28 mouse cellular contexts compared by ENCODE assay signal in genomic region chr13:34105364-34105763, GRCm38 (mm10). TPM values are rescaled to one million over a fixed set of nuclear protein-coding genes. Genes with fewer than 3 reads are reported as not detected.
DNase-seq lines count a peak whose midpoint lies in the region; ATAC-seq and TF ChIP-seq lines count a peak whose summit lies in the region.
"Had no signal": no experiment of that assay in that cellular context is flagged by ENCODE, and none has a peak within 500 bp of the region (broad histone marks: within the 10 kb centered on the region; RNA-seq: fewer than 3 reads in every experiment).

No protein-coding gene starts in this region.

- no peaks in the 10 kb centered on the region for H3K27me3 ChIP-seq in heart, embryonic 14.5 days (ENCODE audit: control insufficient read depth, insufficient read depth, low read length)
- no peaks in the 10 kb centered on the region for H3K27me3 ChIP-seq in lung, postnatal 0 days (replicated peaks; ENCODE audit: insufficient read depth, low read length)
- H3K27me3 ChIP-seq: embryonic facial prominence, embryonic 13.5 days; forebrain, embryonic 12.5 days; forebrain, embryonic 15.5 days had no signal

- H3K9ac ChIP-seq in heart, embryonic 14.5 days (ENCODE audit: low read length): no peak overlapping the region
- no peak overlapping the region for H3K9ac ChIP-seq in lung, postnatal 0 days (replicated peaks; ENCODE audit: low read depth)
- H3K9ac ChIP-seq: embryonic facial prominence, embryonic 13.5 days; forebrain, embryonic 12.5 days; forebrain, embryonic 15.5 days; hindbrain, embryonic 14.5 days had no signal

- WGBS in heart, embryonic 14.5 days: 26% methylated on average over 1 of the region's 1 CpGs
- 42% methylated on average over 1 of the region's 1 CpGs for WGBS in lung, postnatal 0 days

- peak; percentile 53 for DNase-seq in heart, adult 8-10 months (ENCODE audit: low spot score)
- DNase-seq in heart, postnatal 36 days: no peak
- DNase-seq in heart, postnatal 25 days (ENCODE audit: low spot score): no peak
- peak; percentile 27 for DNase-seq in Muller cell, postnatal 12 days (ENCODE audit: inconsistent ontology term)
- peak; percentile 42 to 57 for DNase-seq in heart, postnatal 10 days
- no peak for DNase-seq in lung, postnatal 0 days (ENCODE audit: low spot score)
- DNase-seq: adrenal gland, adult 8-10 months; adrenal gland, postnatal 25 days; B cell, adult 2 months; cerebellum, adult 11-12 months; cerebellum, adult 8-10 months; cerebellum, postnatal 10 days; cerebellum, postnatal 36 days; embryo, embryonic 11 days; gastrocnemius, postnatal 25 days; kidney, adult 18-20 months; kidney, adult 9 months had no signal

- no peaks in the 10 kb centered on the region for H3K36me3 ChIP-seq in heart, embryonic 14.5 days (ENCODE audit: control insufficient read depth, insufficient read depth, low read length)
- H3K36me3 ChIP-seq in lung, postnatal 0 days (ENCODE audit: insufficient read depth, low read length): no peaks in the 10 kb centered on the region
- H3K36me3 ChIP-seq: embryonic facial prominence, embryonic 10.5 days; embryonic facial prominence, embryonic 13.5 days; forebrain, embryonic 12.5 days; forebrain, embryonic 15.5 days had no signal

- ATAC-seq in heart, embryonic 14.5 days (ENCODE audit: insufficient number of reproducible peaks, insufficient read depth, low FRiP score, low read depth): peak; percentile 39
- ATAC-seq in lung, postnatal 0 days: no peak
- ATAC-seq: activated CD4-positive, CD25-positive, alpha-beta regulatory T cell, adult 4 months; forebrain, embryonic 15.5 days; hindbrain, postnatal 0 days; inflammation-experienced regulatory T-cells, adult 6 months; intestine, embryonic 16.5 days had no signal

- intact Hi-C loops in heart, postnatal 36 days (cut with DNase I): no loop called here
- intact Hi-C loops in heart, postnatal 25 days (cut with DNase I): no loop called here
- intact Hi-C loops in heart, postnatal 10 days (cut with DNase I): no loop called here

- no peak for TF ChIP-seq EP300 in lung, postnatal 0 days (IDR thresholded peaks at IDR 0.05)

- H3K4me2 ChIP-seq in heart, embryonic 14.5 days (ENCODE audit: low read length): no peak overlapping the region
- H3K4me2 ChIP-seq in lung, postnatal 0 days (replicated peaks; ENCODE audit: low read depth, low read length): no peak overlapping the region
- H3K4me2 ChIP-seq: embryonic facial prominence, embryonic 13.5 days; forebrain, embryonic 12.5 days; forebrain, embryonic 15.5 days; hindbrain, embryonic 14.5 days had no signal

- H3K4me1 ChIP-seq in heart, embryonic 14.5 days (ENCODE audit: control insufficient read depth in 2 of 2, insufficient read depth in 2 of 2, low read length in 2 of 2): peaks cover 2 to 18% of the 10 kb centered on the region in 2 experiments; a peak in 3 of 4 replicates
- no peaks in the 10 kb centered on the region for H3K4me1 ChIP-seq in lung, postnatal 0 days (ENCODE audit: insufficient read depth, low read depth, low read length)
- H3K4me1 ChIP-seq: embryonic facial prominence, embryonic 13.5 days; forebrain, embryonic 15.5 days had no signal

- TF ChIP-seq CTCF in lung, postnatal 0 days (IDR thresholded peaks at IDR 0.05): no peak

- no peaks in the 10 kb centered on the region for H3K9me3 ChIP-seq in heart, embryonic 14.5 days (ENCODE audit: control insufficient read depth, low read length)
- H3K9me3 ChIP-seq in lung, postnatal 0 days (ENCODE audit: low read length): no peaks in the 10 kb centered on the region
- H3K9me3 ChIP-seq: embryonic facial prominence, embryonic 10.5 days; embryonic facial prominence, embryonic 13.5 days; forebrain, embryonic 12.5 days; forebrain, embryonic 15.5 days had no signal

- peak overlapping the region; percentile 43 to 58 for H3K27ac ChIP-seq in heart, embryonic 14.5 days (replicated peaks in 1 of 2; ENCODE audit: control insufficient read depth in 1 of 2, insufficient read depth in 1 of 2, low read depth in 2 of 2, low read length in 2 of 2)
- H3K27ac ChIP-seq in lung, postnatal 0 days (ENCODE audit: low read length): no peak overlapping the region
- H3K27ac ChIP-seq: embryonic facial prominence, embryonic 10.5 days; embryonic facial prominence, embryonic 13.5 days; forebrain, embryonic 12.5 days; forebrain, embryonic 15.5 days; hindbrain, embryonic 14.5 days; hindbrain, postnatal 0 days had no signal

- H3K4me3 ChIP-seq in heart, embryonic 14.5 days (ENCODE audit: control insufficient read depth in 1 of 2, insufficient read depth in 1 of 2, low read depth in 1 of 2, low read length in 2 of 2): no peak overlapping the region
- no peak overlapping the region for H3K4me3 ChIP-seq in lung, postnatal 0 days (ENCODE audit: low read depth, low read length)
- H3K4me3 ChIP-seq: embryonic facial prominence, embryonic 10.5 days; embryonic facial prominence, embryonic 13.5 days; erythroblast, embryonic 14.5 days; forebrain, embryonic 12.5 days; forebrain, embryonic 15.5 days had no signal

RNA-seq across cellular contexts. Expression of gene Tubb2b, which starts 24.9 kb away (rescaled TPM):
- total RNA-seq in heart, adult 8-10 months (2022): 1 to 10 TPM; 2.3 to 5.9 (median 4.3) TPM
- total RNA-seq in heart, postnatal 36 days (2021): 1 to 10 TPM; 4.4 to 5.6 TPM
- polyA plus RNA-seq in heart, embryonic 14.5 days (2014; fragmentation: Nextera tagmentation; extraction: Ambion mirVana): 26.7 and 35.0 TPM in 2 replicates
- 1 to 10 TPM; 4.1 to 5.6 TPM for total RNA-seq in heart, postnatal 25 days (2021)
- total RNA-seq in heart, postnatal 10 days (2021): 10 to 100 TPM; 22.7 to 27.2 TPM
- polyA plus RNA-seq in lung, postnatal 0 days (2015; fragmentation: Nextera tagmentation; extraction: Ambion mirVana): 6.0 and 7.5 TPM in 2 replicates

RNA-seq across cellular contexts. Expression of gene Tubb2a, which starts 27.6 kb away (rescaled TPM):
- 10 to 100 TPM; 29.1 to 49.7 (median 41.1) TPM for total RNA-seq in heart, adult 8-10 months (2022)
- 10 to 100 TPM; 41.2 to 43.8 TPM for total RNA-seq in heart, postnatal 36 days (2021)
- 124 and 131 TPM in 2 replicates for polyA plus RNA-seq in heart, embryonic 14.5 days (2014; fragmentation: Nextera tagmentation; extraction: Ambion mirVana)
- total RNA-seq in heart, postnatal 25 days (2021): 10 to 100 TPM; 55.0 to 57.4 TPM
- total RNA-seq in heart, postnatal 10 days (2021): 100 to 1,000 TPM; 114 to 117 TPM
- polyA plus RNA-seq in lung, postnatal 0 days (2015; fragmentation: Nextera tagmentation; extraction: Ambion mirVana): 152 and 167 TPM in 2 replicates

RNA-seq across cellular contexts. Expression of gene Psmg4, which starts 57.4 kb away (rescaled TPM):
- 10 to 100 TPM; 24.7 to 33.2 (median 31.3) TPM for total RNA-seq in heart, adult 8-10 months (2022)
- 10 to 100 TPM; 28.3 to 30.9 TPM for total RNA-seq in heart, postnatal 36 days (2021)
- polyA plus RNA-seq in heart, embryonic 14.5 days (2014; fragmentation: Nextera tagmentation; extraction: Ambion mirVana): 81.2 and 81.7 TPM in 2 replicates
- 10 to 100 TPM; 22.9 to 29.7 TPM for total RNA-seq in heart, postnatal 25 days (2021)
- 10 to 100 TPM; 34.0 to 39.0 TPM for total RNA-seq in heart, postnatal 10 days (2021)
- polyA plus RNA-seq in lung, postnatal 0 days (2015; fragmentation: Nextera tagmentation; extraction: Ambion mirVana): 50.1 and 50.2 TPM in 2 replicates

Comparison
In these comparisons a context has a peak if more than half of its experiments do, and no peak if none do; other contexts are left out.
1. DNase-seq: peak in heart, adult 8-10 months (single experiment), Muller cell, postnatal 12 days (single experiment) and heart, postnatal 10 days (2 of 2); none in heart, postnatal 36 days (0 of 2), heart, postnatal 25 days (single experiment) and lung, postnatal 0 days (single experiment).